In the genomic region with DNA sequence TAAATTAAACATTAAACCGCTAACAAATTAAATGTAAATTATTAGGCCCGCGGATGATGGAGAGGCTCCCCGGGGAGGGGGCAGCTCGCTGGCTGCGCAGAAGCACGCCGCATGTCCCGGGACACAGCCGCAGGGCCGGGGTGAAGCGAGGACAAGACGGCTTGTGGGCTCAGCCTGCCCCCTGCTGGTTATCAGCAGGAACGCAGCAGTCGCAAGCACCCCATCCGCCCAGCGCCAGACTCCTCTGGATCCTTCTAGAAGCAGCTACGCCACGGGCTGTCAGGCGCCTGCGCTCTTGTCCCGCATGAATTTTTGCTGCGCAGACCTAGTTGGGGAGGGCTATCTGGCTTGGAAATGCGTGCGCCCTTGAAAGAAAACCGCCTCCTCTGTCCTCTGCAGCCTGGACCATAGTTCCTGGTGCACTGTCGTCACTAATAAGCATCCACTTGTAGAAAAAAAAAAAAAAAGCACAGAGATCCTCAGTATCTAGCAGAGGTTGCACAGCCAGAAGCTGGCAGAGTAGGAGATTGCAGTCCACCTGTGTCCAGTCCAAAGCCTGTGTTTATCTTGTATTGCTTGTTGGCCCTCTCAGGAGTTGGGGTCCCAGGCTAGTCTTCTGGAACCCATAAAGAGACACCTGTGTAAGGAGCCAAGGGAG, we compare ENCODE assay signal across 9 mouse cellular contexts.
DNase-seq lines count a peak whose midpoint lies in the region; ATAC-seq lines count a peak whose summit lies in the region.
"Had no signal": no experiment of that assay in that cellular context is flagged by ENCODE, and none has a peak within 500 bp of the region (broad histone marks: within the 10 kb centered on the region; RNA-seq: fewer than 3 reads in every experiment).

No protein-coding gene starts in this region.

- peak; percentile 69 for ATAC-seq in hindbrain, embryonic 11.5 days (ENCODE audit: low FRiP score)

- H3K27me3 ChIP-seq in hindbrain, embryonic 11.5 days (ENCODE audit: control insufficient read depth, insufficient read depth, low read length), result peaks cover 9% of the 10 kb centered on the region

- H3K27ac ChIP-seq in hindbrain, embryonic 11.5 days (ENCODE audit: low read depth, low read length), result no peak overlapping the region

- H3K4me2 ChIP-seq in hindbrain, embryonic 11.5 days (replicated peaks; ENCODE audit: low read depth, low read length), result 0 out of 2 replicates have a peak overlapping the region, but pooled peaks have one; percentile 3

- WGBS in hindbrain, embryonic 11.5 days, result 3% methylated on average over 27 of the region's 27 CpGs

- peak; percentile 53 for DNase-seq in MEL-GATA-1-ER (ENCODE audit: extremely low read depth, low read depth)
- peak; percentile 68 for DNase-seq in cerebellum, adult 9-10 months
- DNase-seq in frontal cortex, adult 2 months (ENCODE audit: extremely low spot score in 1 of 2, low spot score in 1 of 2), result peak; percentile 53 to 91
- DNase-seq in hindbrain, embryonic 11.5 days (ENCODE audit: low spot score), result peak; percentile 91
- DNase-seq in layer of hippocampus, adult 9-11 months, result peak; percentile 76
- peak; percentile 90 for DNase-seq in lung, postnatal 10 days
- DNase-seq in retina, adult 2 months (ENCODE audit: low read depth, low spot score), result peak; percentile 44
- peak; percentile 66 to 67 for DNase-seq in thymus, postnatal 36 days

- H3K9me3 ChIP-seq in hindbrain, embryonic 11.5 days (ENCODE audit: control insufficient read depth, low read length), result no peaks in the 10 kb centered on the region

- H3K36me3 ChIP-seq in hindbrain, embryonic 11.5 days (ENCODE audit: control insufficient read depth, insufficient read depth, low read length), result no peaks in the 10 kb centered on the region

- no peak overlapping the region for H3K9ac ChIP-seq in hindbrain, embryonic 11.5 days (ENCODE audit: low read depth, low read length)

- peaks cover 7% of the 10 kb centered on the region for H3K4me1 ChIP-seq in hindbrain, embryonic 11.5 days (replicated peaks; ENCODE audit: control insufficient read depth, insufficient read depth, low read length)

- H3K4me3 ChIP-seq in hindbrain, embryonic 11.5 days (ENCODE audit: low read depth, low read length), result 0 out of 2 replicates have a peak overlapping the region, but pooled peaks have one; percentile 2
- H3K4me3 ChIP-seq: myocyte had no signal
